Mouse (Mus musculus): ENCODE results near the gene Tmtc2. TPM values are rescaled to one million over a fixed set of nuclear protein-coding genes. Genes with fewer than 3 reads are reported as not detected.

The Tmtc2 gene
- polyA plus RNA-seq, 1 experiment from 2014 or later, result 0.76 TPM

GRCm38 (mm10) chr10:105464378-105464777 lies 109.9 kb downstream of the Tmtc2 start:
- Histone ChIP-seq H3K9ac (ENCODE audit: low read depth, low read length) (no peak overlapping the region), H3K27me3 (ENCODE audit: control insufficient read depth, insufficient read depth, low read depth, low read length) (no peaks in the 10 kb centered on the region), H3K9me3 (replicated peaks; ENCODE audit: control insufficient read depth, low read length) (no peaks in the 10 kb centered on the region), H3K27ac (ENCODE audit: low read length) (no peak overlapping the region), H3K4me1 (ENCODE audit: control insufficient read depth, low read depth, low read length) (no peaks in the 10 kb centered on the region), H3K4me3 (ENCODE audit: low read depth, low read length) (no peak overlapping the region), H3K36me3 (ENCODE audit: control insufficient read depth, insufficient read depth) (no peaks in the 10 kb centered on the region), H3K4me2 (ENCODE audit: low read depth, low read length) (no peak overlapping the region)
- WGBS (ENCODE audit: insufficient replicate concordance), result 84% methylated on average over 4 of the region's 4 CpGs
- ATAC-seq (ENCODE audit: low read depth), result no peak

GRCm38 (mm10) chr10:105453441-105453840 lies 120.8 kb downstream of the Tmtc2 start:
- Histone ChIP-seq H3K27ac (ENCODE audit: low read length) (no peak overlapping the region), H3K9me3 (replicated peaks; ENCODE audit: control insufficient read depth, low read length) (no peaks in the 10 kb centered on the region), H3K36me3 (ENCODE audit: control insufficient read depth, insufficient read depth) (no peaks in the 10 kb centered on the region), H3K27me3 (ENCODE audit: control insufficient read depth, insufficient read depth, low read depth, low read length) (no peaks in the 10 kb centered on the region), H3K9ac (ENCODE audit: low read depth, low read length) (no peak overlapping the region), H3K4me2 (ENCODE audit: low read depth, low read length) (no peak overlapping the region), H3K4me3 (ENCODE audit: low read depth, low read length) (no peak overlapping the region), H3K4me1 (ENCODE audit: control insufficient read depth, low read depth, low read length) (no peaks in the 10 kb centered on the region)
- ATAC-seq (ENCODE audit: low read depth), result no peak
- WGBS (ENCODE audit: insufficient replicate concordance), result 72% methylated on average over 8 of the region's 8 CpGs

GRCm38 (mm10) chr10:105447191-105447590 lies 127.1 kb downstream of the Tmtc2 start:
- WGBS (ENCODE audit: insufficient replicate concordance), result 71% methylated on average over 2 of the region's 2 CpGs
- ATAC-seq (ENCODE audit: low read depth), result no peak
- Histone ChIP-seq H3K36me3 (ENCODE audit: control insufficient read depth, insufficient read depth) (no peaks in the 10 kb centered on the region), H3K9me3 (replicated peaks; ENCODE audit: control insufficient read depth, low read length) (no peaks in the 10 kb centered on the region), H3K4me1 (ENCODE audit: control insufficient read depth, low read depth, low read length) (no peaks in the 10 kb centered on the region), H3K27me3 (ENCODE audit: control insufficient read depth, insufficient read depth, low read depth, low read length) (no peaks in the 10 kb centered on the region), H3K4me2 (ENCODE audit: low read depth, low read length) (no peak overlapping the region), H3K27ac (ENCODE audit: low read length) (no peak overlapping the region), H3K4me3 (ENCODE audit: low read depth, low read length) (no peak overlapping the region), H3K9ac (ENCODE audit: low read depth, low read length) (no peak overlapping the region)

- H3K27ac ChIP-seq (ENCODE audit: low read length), result no peak overlapping the region
- H3K9me3 ChIP-seq (replicated peaks; ENCODE audit: control insufficient read depth, low read length), result no peaks in the 10 kb centered on the region
- 63% methylated on average over 3 of the region's 3 CpGs for WGBS (ENCODE audit: insufficient replicate concordance)
- H3K36me3 ChIP-seq (ENCODE audit: control insufficient read depth, insufficient read depth), result no peaks in the 10 kb centered on the region
- H3K9ac ChIP-seq (ENCODE audit: low read depth, low read length), result no peak overlapping the region
- no peak overlapping the region for H3K4me3 ChIP-seq (ENCODE audit: low read depth, low read length)
- H3K27me3 ChIP-seq (ENCODE audit: control insufficient read depth, insufficient read depth, low read depth, low read length), result no peaks in the 10 kb centered on the region
- ATAC-seq (ENCODE audit: low read depth), result no peak
- H3K4me2 ChIP-seq (ENCODE audit: low read depth, low read length), result no peak overlapping the region
- H3K4me1 ChIP-seq (ENCODE audit: control insufficient read depth, low read depth, low read length), result no peaks in the 10 kb centered on the region
These were observed 129.9 kb downstream of the Tmtc2 start for GRCm38 (mm10) chr10:105444309-105444708.

- WGBS (ENCODE audit: insufficient replicate concordance), result 72% methylated on average over 5 of the region's 5 CpGs
- H3K9ac ChIP-seq (ENCODE audit: low read depth, low read length), result no peak overlapping the region
- no peaks in the 10 kb centered on the region for H3K36me3 ChIP-seq (ENCODE audit: control insufficient read depth, insufficient read depth)
- no peaks in the 10 kb centered on the region for H3K27me3 ChIP-seq (ENCODE audit: control insufficient read depth, insufficient read depth, low read depth, low read length)
- ATAC-seq (ENCODE audit: low read depth), result no peak
- H3K9me3 ChIP-seq (replicated peaks; ENCODE audit: control insufficient read depth, low read length), result no peaks in the 10 kb centered on the region
- no peak overlapping the region for H3K4me2 ChIP-seq (ENCODE audit: low read depth, low read length)
- no peak overlapping the region for H3K27ac ChIP-seq (ENCODE audit: low read length)
- H3K4me3 ChIP-seq (ENCODE audit: low read depth, low read length), result no peak overlapping the region
- H3K4me1 ChIP-seq (ENCODE audit: control insufficient read depth, low read depth, low read length), result no peaks in the 10 kb centered on the region; the same call in 1 of the 2 replicates
These were observed 139.4 kb downstream of the Tmtc2 start for GRCm38 (mm10) chr10:105434879-105435278.

GRCm38 (mm10) chr10:105430885-105431284 lies 143.4 kb downstream of the Tmtc2 start:
- Histone ChIP-seq H3K4me1 (ENCODE audit: control insufficient read depth, low read depth, low read length) (no peaks in the 10 kb centered on the region), H3K27ac (ENCODE audit: low read length) (no peak overlapping the region), H3K9ac (ENCODE audit: low read depth, low read length) (no peak overlapping the region), H3K36me3 (ENCODE audit: control insufficient read depth, insufficient read depth) (no peaks in the 10 kb centered on the region), H3K4me3 (ENCODE audit: low read depth, low read length) (no peak overlapping the region), H3K4me2 (ENCODE audit: low read depth, low read length) (no peak overlapping the region), H3K9me3 (replicated peaks; ENCODE audit: control insufficient read depth, low read length) (no peaks in the 10 kb centered on the region), H3K27me3 (ENCODE audit: control insufficient read depth, insufficient read depth, low read depth, low read length) (no peaks in the 10 kb centered on the region)
- no peak for ATAC-seq (ENCODE audit: low read depth)
- 70% methylated on average over 3 of the region's 3 CpGs for WGBS (ENCODE audit: insufficient replicate concordance)

GRCm38 (mm10) chr10:105430232-105430631 lies 144.0 kb downstream of the Tmtc2 start:
- H3K27ac ChIP-seq (ENCODE audit: low read length), result no peak overlapping the region
- 59% methylated on average over 5 of the region's 5 CpGs for WGBS (ENCODE audit: insufficient replicate concordance)
- no peaks in the 10 kb centered on the region for H3K9me3 ChIP-seq (replicated peaks; ENCODE audit: control insufficient read depth, low read length)
- H3K4me2 ChIP-seq (ENCODE audit: low read depth, low read length), result no peak overlapping the region
- no peak for ATAC-seq (ENCODE audit: low read depth)
- H3K27me3 ChIP-seq (ENCODE audit: control insufficient read depth, insufficient read depth, low read depth, low read length), result no peaks in the 10 kb centered on the region
- H3K36me3 ChIP-seq (ENCODE audit: control insufficient read depth, insufficient read depth), result no peaks in the 10 kb centered on the region
- H3K9ac ChIP-seq (ENCODE audit: low read depth, low read length), result no peak overlapping the region
- no peak overlapping the region for H3K4me3 ChIP-seq (ENCODE audit: low read depth, low read length)
- no peaks in the 10 kb centered on the region for H3K4me1 ChIP-seq (ENCODE audit: control insufficient read depth, low read depth, low read length)

- Histone ChIP-seq H3K9ac (ENCODE audit: low read depth, low read length) (no peak overlapping the region), H3K4me2 (ENCODE audit: low read depth, low read length) (no peak overlapping the region), H3K27ac (ENCODE audit: low read length) (no peak overlapping the region), H3K27me3 (ENCODE audit: control insufficient read depth, insufficient read depth, low read depth, low read length) (no peaks in the 10 kb centered on the region), H3K36me3 (ENCODE audit: control insufficient read depth, insufficient read depth) (no peaks in the 10 kb centered on the region), H3K4me1 (ENCODE audit: control insufficient read depth, low read depth, low read length) (no peaks in the 10 kb centered on the region), H3K9me3 (replicated peaks; ENCODE audit: control insufficient read depth, low read length) (no peaks in the 10 kb centered on the region), H3K4me3 (ENCODE audit: low read depth, low read length) (no peak overlapping the region)
- no peak for ATAC-seq (ENCODE audit: low read depth)
- 71% methylated on average over 5 of the region's 5 CpGs for WGBS (ENCODE audit: insufficient replicate concordance)
These were observed 146.2 kb downstream of the Tmtc2 start for GRCm38 (mm10) chr10:105428080-105428479.

- whole genome bisulfite sequencing (ENCODE audit: insufficient replicate concordance), result 81% methylated on average over 7 of the region's 7 CpGs
- no peak overlapping the region for H3K4me3 ChIP-seq (ENCODE audit: low read depth, low read length)
- no peak overlapping the region for H3K4me2 ChIP-seq (ENCODE audit: low read depth, low read length)
- H3K27me3 ChIP-seq (ENCODE audit: control insufficient read depth, insufficient read depth, low read depth, low read length), result no peaks in the 10 kb centered on the region
- no peaks in the 10 kb centered on the region for H3K9me3 ChIP-seq (replicated peaks; ENCODE audit: control insufficient read depth, low read length)
- ATAC-seq (ENCODE audit: low read depth), result no peak
- no peak overlapping the region for H3K9ac ChIP-seq (ENCODE audit: low read depth, low read length)
- H3K4me1 ChIP-seq (ENCODE audit: control insufficient read depth, low read depth, low read length), result no peaks in the 10 kb centered on the region
- H3K27ac ChIP-seq (ENCODE audit: low read length), result no peak overlapping the region
- no peaks in the 10 kb centered on the region for H3K36me3 ChIP-seq (ENCODE audit: control insufficient read depth, insufficient read depth)
These were observed 146.6 kb downstream of the Tmtc2 start for GRCm38 (mm10) chr10:105427625-105428024.
